Comparison of ENCODE assay signal across 10 mouse cellular contexts in genomic region chr2:146836246-146836645, GRCm38 (mm10). TPM values are rescaled to one million over a fixed set of nuclear protein-coding genes. Genes with fewer than 3 reads are reported as not detected.
DNase-seq lines count a peak whose midpoint lies in the region; ATAC-seq and TF ChIP-seq lines count a peak whose summit lies in the region.
"Had no signal": no experiment of that assay in that cellular context is flagged by ENCODE, and none has a peak within 500 bp of the region (broad histone marks: within the 10 kb centered on the region; RNA-seq: fewer than 3 reads in every experiment).

No protein-coding gene starts in this region.

- no peak overlapping the region for H3K9ac ChIP-seq in lung, embryonic 14.5 days
- no peak overlapping the region for H3K9ac ChIP-seq in embryonic facial prominence, embryonic 14.5 days (ENCODE audit: low read depth, low read length)
- no peak overlapping the region for H3K9ac ChIP-seq in limb, embryonic 11.5 days (ENCODE audit: low read length)
- peak overlapping the region; percentile 44; the same call in 1 of the 2 replicates for H3K9ac ChIP-seq in neural tube, embryonic 14.5 days (replicated peaks; ENCODE audit: low read depth, low read length)
- H3K9ac ChIP-seq: liver, embryonic 15.5 days had no signal

- H3K27ac ChIP-seq in lung, embryonic 14.5 days (ENCODE audit: low read depth), result no peak overlapping the region
- H3K27ac ChIP-seq in embryonic facial prominence, embryonic 14.5 days (replicated peaks; ENCODE audit: low read depth, low read length), result no peak overlapping the region
- no peak overlapping the region for H3K27ac ChIP-seq in limb, embryonic 11.5 days (replicated peaks; ENCODE audit: low read depth, low read length)
- H3K27ac ChIP-seq in neural tube, embryonic 14.5 days (ENCODE audit: low read depth, low read length), result peak overlapping the region; percentile 89; the same call in 1 of the 2 replicates
- H3K27ac ChIP-seq: liver, embryonic 15.5 days had no signal

- peaks cover 3% of the 10 kb centered on the region; the same call in 1 of the 2 replicates for H3K4me1 ChIP-seq in lung, embryonic 14.5 days (ENCODE audit: insufficient read depth)
- peaks cover 7% of the 10 kb centered on the region for H3K4me1 ChIP-seq in embryonic facial prominence, embryonic 14.5 days (ENCODE audit: control insufficient read depth, insufficient read depth, low read length)
- H3K4me1 ChIP-seq in limb, embryonic 11.5 days (ENCODE audit: control insufficient read depth, insufficient read depth, low read length), result 0 out of 2 replicates have a peak, but pooled peaks cover 3% of the 10 kb centered on the region
- H3K4me1 ChIP-seq in neural tube, embryonic 14.5 days (ENCODE audit: control insufficient read depth, insufficient read depth, low read length), result peaks cover 19% of the 10 kb centered on the region
- H3K4me1 ChIP-seq: liver, embryonic 15.5 days had no signal

- H3K4me3 ChIP-seq in lung, embryonic 14.5 days (ENCODE audit: low read depth, low read length), result no peak overlapping the region
- H3K4me3 ChIP-seq in embryonic facial prominence, embryonic 14.5 days (ENCODE audit: low read depth, low read length), result no peak overlapping the region
- no peak overlapping the region for H3K4me3 ChIP-seq in limb, embryonic 11.5 days (ENCODE audit: low read depth, low read length)
- no peak overlapping the region for H3K4me3 ChIP-seq in neural tube, embryonic 14.5 days (ENCODE audit: low read depth, low read length)
- H3K4me3 ChIP-seq: liver, embryonic 15.5 days had no signal

- no peak for ATAC-seq in lung, embryonic 14.5 days (ENCODE audit: insufficient read depth)
- ATAC-seq in embryonic facial prominence, embryonic 14.5 days (ENCODE audit: low read depth), result no peak
- ATAC-seq in limb, embryonic 11.5 days (ENCODE audit: insufficient number of reproducible peaks, low FRiP score, low TSS enrichment, low read depth), result no peak
- no peak for ATAC-seq in neural tube, embryonic 14.5 days (ENCODE audit: low read depth)
- ATAC-seq: CD4-positive, CD25-positive, alpha-beta regulatory T cell, adult 4 months had no signal

- WGBS in lung, embryonic 14.5 days, result 2% methylated on average over 13 of the region's 13 CpGs
- WGBS in embryonic facial prominence, embryonic 14.5 days, result 2% methylated on average over 13 of the region's 13 CpGs
- 1% methylated on average over 13 of the region's 13 CpGs for WGBS in limb, embryonic 11.5 days
- WGBS in neural tube, embryonic 14.5 days, result 7% methylated on average over 13 of the region's 13 CpGs

- no peak overlapping the region for H3K4me2 ChIP-seq in lung, embryonic 14.5 days
- no peak overlapping the region for H3K4me2 ChIP-seq in embryonic facial prominence, embryonic 14.5 days (ENCODE audit: low read depth, low read length)
- H3K4me2 ChIP-seq in limb, embryonic 11.5 days (ENCODE audit: low read depth, severe bottlenecking), result no peak overlapping the region
- peak overlapping the region; percentile 53; the same call in 1 of the 2 replicates for H3K4me2 ChIP-seq in neural tube, embryonic 14.5 days (ENCODE audit: low read depth, low read length)
- H3K4me2 ChIP-seq: liver, embryonic 15.5 days had no signal

- no peak for TF ChIP-seq CTCF in lung, embryonic 14.5 days (IDR thresholded peaks at IDR 0.05; ENCODE audit: low read depth)

- H3K27me3 ChIP-seq in lung, embryonic 14.5 days (ENCODE audit: insufficient read depth, low read length), result peaks cover 97% of the 10 kb centered on the region
- peaks cover 98% of the 10 kb centered on the region for H3K27me3 ChIP-seq in embryonic facial prominence, embryonic 14.5 days (replicated peaks; ENCODE audit: control insufficient read depth, insufficient read depth, low read length)
- H3K27me3 ChIP-seq in limb, embryonic 11.5 days (ENCODE audit: control insufficient read depth, insufficient read depth, low read length), result peaks cover 74% of the 10 kb centered on the region
- peaks cover 32% of the 10 kb centered on the region for H3K27me3 ChIP-seq in neural tube, embryonic 14.5 days (ENCODE audit: control insufficient read depth, insufficient read depth, low read length)

- no peaks in the 10 kb centered on the region for H3K36me3 ChIP-seq in lung, embryonic 14.5 days (ENCODE audit: insufficient read depth)
- H3K36me3 ChIP-seq in embryonic facial prominence, embryonic 14.5 days (ENCODE audit: control insufficient read depth, insufficient read depth, low read length), result no peaks in the 10 kb centered on the region
- no peaks in the 10 kb centered on the region for H3K36me3 ChIP-seq in limb, embryonic 11.5 days (ENCODE audit: control insufficient read depth, insufficient read depth, low read length)
- H3K36me3 ChIP-seq in neural tube, embryonic 14.5 days (ENCODE audit: control insufficient read depth, insufficient read depth, low read length), result no peaks in the 10 kb centered on the region
- H3K36me3 ChIP-seq: liver, embryonic 15.5 days had no signal

- DNase-seq in lung, embryonic 14.5 days, result peak; percentile 9
- DNase-seq in lung, postnatal 10 days, result no peak
- peak; percentile 6 for DNase-seq in embryonic facial prominence, embryonic 14.5 days (ENCODE audit: low spot score)
- peak; percentile 64 for DNase-seq in limb, embryonic 11.5 days (ENCODE audit: low spot score)
- no peak for DNase-seq in adrenal gland, postnatal 10 days
- no peak for DNase-seq in spleen, postnatal 10 days (ENCODE audit: low spot score in 2 of 2)
- no peak for DNase-seq in cerebellum, postnatal 14 days

- H3K9me3 ChIP-seq in lung, embryonic 14.5 days (ENCODE audit: low read depth, low read length), result no peaks in the 10 kb centered on the region
- H3K9me3 ChIP-seq in embryonic facial prominence, embryonic 14.5 days (ENCODE audit: control insufficient read depth, low read length), result no peaks in the 10 kb centered on the region
- no peaks in the 10 kb centered on the region for H3K9me3 ChIP-seq in limb, embryonic 11.5 days (ENCODE audit: control insufficient read depth, low read length)
- no peaks in the 10 kb centered on the region for H3K9me3 ChIP-seq in neural tube, embryonic 14.5 days (ENCODE audit: control insufficient read depth, low read length)
- H3K9me3 ChIP-seq: liver, embryonic 15.5 days had no signal

RNA-seq across cellular contexts. Expression of gene Kiz, which starts 19.4 kb away (rescaled TPM):
- polyA plus RNA-seq in lung, embryonic 14.5 days (2014; fragmentation: Nextera tagmentation; extraction: Ambion mirVana), result 30.8 and 31.6 TPM in 2 replicates
- 27.6 and 31.2 TPM in 2 replicates for polyA plus RNA-seq in embryonic facial prominence, embryonic 14.5 days (2014; fragmentation: Nextera tagmentation; extraction: Ambion mirVana)
- 31.1 and 34.3 TPM in 2 replicates for polyA plus RNA-seq in limb, embryonic 11.5 days (2014; fragmentation: Nextera tagmentation; extraction: Ambion mirVana)
- 28.7 and 31.3 TPM in 2 replicates for polyA plus RNA-seq in neural tube, embryonic 14.5 days (2014; fragmentation: Nextera tagmentation; extraction: Ambion mirVana)
- 10 to 100 TPM; 37.6 to 43.8 TPM for total RNA-seq in adrenal gland, postnatal 10 days (2021)

Comparison
In these comparisons a context has a peak if more than half of its experiments do, and no peak if none do; other contexts are left out.
1. DNase-seq: peak in lung, embryonic 14.5 days (single experiment), embryonic facial prominence, embryonic 14.5 days (single experiment) and limb, embryonic 11.5 days (single experiment); none in lung, postnatal 10 days (single experiment), adrenal gland, postnatal 10 days (single experiment), spleen, postnatal 10 days (0 of 2) and cerebellum, postnatal 14 days (0 of 2).